Mouse (Mus musculus) spleen, postnatal 14 days (tissue): ENCODE data around the gene Gm7138.
A peak's percentile ranks its signal among the peaks of the same experiment; 100 is the strongest.
"Not testable (repeated sequence)": the region's sequence is repeated elsewhere in the genome, so short reads cannot be mapped to it uniquely, and the experiment has no call there.

Source experiments
- DNase-seq, 2 experiments: peaks; one replicate each; pipeline ENCODE4 v3.0.0; 2021 to 2022; ENCODE audit warnings: low spot score in 2 of 2

Gm7138 gene

GRCm38 (mm10) chr10:77776844-77777243 is at the start of gene Gm7138:
Gene Gm7138, minus strand, starts transcription at chr10:77776944.
- not testable (repeated sequence) for DNase-seq

- DNase-seq, result no peak
These were observed 42.5 kb upstream of the Gm7138 start for GRCm38 (mm10) chr10:77819203-77819602.

- no peak for DNase-seq
These were observed 41.8 kb upstream of the Gm7138 start for GRCm38 (mm10) chr10:77818523-77818922.

GRCm38 (mm10) chr10:77815514-77815913 is 38.8 kb upstream of the Gm7138 start:
- DNase-seq, result peak in 1 of 2 experiments; percentile 9

GRCm38 (mm10) chr10:77814382-77814781 is 37.6 kb upstream of the Gm7138 start, which contains the start of gene Gm2696:
Gene Gm2696, plus strand, starts transcription at chr10:77814682.
- DNase-seq, result no peak

GRCm38 (mm10) chr10:77811743-77812142 is 35.0 kb upstream of the Gm7138 start, which contains the start of gene Gm9507:
Gene Gm9507, minus strand, starts transcription at chr10:77811843.
- DNase-seq, result no peak

GRCm38 (mm10) chr10:77804095-77804494 is 27.4 kb upstream of the Gm7138 start:
- no peak for DNase-seq

GRCm38 (mm10) chr10:77798921-77799508 is 22.3 kb upstream of the Gm7138 start, which contains the start of gene Gm19668:
Gene Gm19668, minus strand, starts transcription at chr10:77799133.
- no peak for DNase-seq

- not testable (repeated sequence) for DNase-seq
These were observed 21.6 kb upstream of the Gm7138 start for GRCm38 (mm10) chr10:77798164-77798920.

- no peak for DNase-seq
These were observed 20.9 kb upstream of the Gm7138 start for GRCm38 (mm10) chr10:77797677-77798076.

GRCm38 (mm10) chr10:77794976-77795375 is 18.2 kb upstream of the Gm7138 start, which contains the start of gene Gm9639:
Gene Gm9639, minus strand, starts transcription at chr10:77795076.
- DNase-seq, result no peak

GRCm38 (mm10) chr10:77788621-77789020 is 11.9 kb upstream of the Gm7138 start:
- no peak for DNase-seq

- not testable (repeated sequence) for DNase-seq
These were observed 11.1 kb upstream of the Gm7138 start, which contains the start of gene Gm7137 for GRCm38 (mm10) chr10:77787876-77788275. Gene Gm7137, minus strand, starts transcription at chr10:77788200.

GRCm38 (mm10) chr10:77783396-77783795 is 6.7 kb upstream of the Gm7138 start:
- DNase-seq, result not testable (repeated sequence)

- not testable (repeated sequence) for DNase-seq
These were observed 5.7 kb upstream of the Gm7138 start, which contains the start of gene Gm3250 for GRCm38 (mm10) chr10:77782442-77782841. Gene Gm3250, minus strand, starts transcription at chr10:77782542.

- DNase-seq, result not testable (repeated sequence)
These were observed 4.6 kb downstream of the Gm7138 start for GRCm38 (mm10) chr10:77772142-77772541.

GRCm38 (mm10) chr10:77771225-77771624 is 5.5 kb downstream of the Gm7138 start, which contains the start of gene Gm3238:
Gene Gm3238, minus strand, starts transcription at chr10:77771325.
- DNase-seq, result not testable (repeated sequence)

GRCm38 (mm10) chr10:77769727-77770126 is 7.0 kb downstream of the Gm7138 start:
- no peak for DNase-seq

- DNase-seq, result not testable (repeated sequence)
These were observed 17.2 kb downstream of the Gm7138 start, which contains the start of gene Gm3233 for GRCm38 (mm10) chr10:77759582-77759981. Gene Gm3233, minus strand, starts transcription at chr10:77759682.

- no peak for DNase-seq
These were observed 23.3 kb downstream of the Gm7138 start for GRCm38 (mm10) chr10:77753448-77753847.

- DNase-seq, result not testable (repeated sequence)
These were observed 24.4 kb downstream of the Gm7138 start for GRCm38 (mm10) chr10:77752312-77752711.

- not testable (repeated sequence) for DNase-seq
These were observed 25.5 kb downstream of the Gm7138 start, which contains the start of gene Gm9736 for GRCm38 (mm10) chr10:77751254-77751653. Gene Gm9736, minus strand, starts transcription at chr10:77751354.
